Mouse (Mus musculus) urinary bladder, postnatal 4 days (tissue): ENCODE data around the gene Nsdhl.
A peak's percentile ranks its signal among the peaks of the same experiment; 100 is the strongest.

Source experiments
- DNase-seq, 2 experiments: peaks; one replicate each; pipeline ENCODE4 v3.0.0; 2021 to 2022; ENCODE audit warnings: low spot score in 2 of 2

Gene Nsdhl

GRCm38 (mm10) chrX:72917884-72918681 lies at the start of gene Nsdhl, which contains the start of gene Cetn2:
Gene Nsdhl (plus strand): TSS chrX:72918557.
Gene Cetn2 (minus strand): TSS chrX:72918411.
- DNase-seq, result peak; percentile 79 to 81

- no peak for DNase-seq
Measured at GRCm38 (mm10) chrX:72895388-72896054, 22.8 kb upstream of the Nsdhl start.

GRCm38 (mm10) chrX:72896055-72896437 lies 22.3 kb upstream of the Nsdhl start:
- DNase-seq, result no peak

GRCm38 (mm10) chrX:72902530-72902929 lies 15.8 kb upstream of the Nsdhl start:
- DNase-seq, result no peak

GRCm38 (mm10) chrX:72907619-72908403 lies 10.5 kb upstream of the Nsdhl start:
- no peak for DNase-seq

- no peak for DNase-seq
Measured at GRCm38 (mm10) chrX:72908404-72908741, 10.0 kb upstream of the Nsdhl start.

GRCm38 (mm10) chrX:72911611-72912010 lies 6.7 kb upstream of the Nsdhl start:
- no peak for DNase-seq

GRCm38 (mm10) chrX:72918682-72919059 lies 314 bp downstream of the Nsdhl start:
- no peak for DNase-seq

- DNase-seq, result no peak
Measured at GRCm38 (mm10) chrX:72921391-72921790, 3.0 kb downstream of the Nsdhl start.

- DNase-seq, result no peak
Measured at GRCm38 (mm10) chrX:72953464-72953863, 35.1 kb downstream of the Nsdhl start.

- no peak for DNase-seq
Measured at GRCm38 (mm10) chrX:72956486-72956885, 38.1 kb downstream of the Nsdhl start.

GRCm38 (mm10) chrX:72960431-72960830 lies 42.1 kb downstream of the Nsdhl start:
- no peak for DNase-seq

GRCm38 (mm10) chrX:72961511-72961910 lies 43.2 kb downstream of the Nsdhl start:
- DNase-seq, result no peak

- DNase-seq, result no peak
Measured at GRCm38 (mm10) chrX:72962743-72963142, 44.4 kb downstream of the Nsdhl start.

- no peak for DNase-seq
Measured at GRCm38 (mm10) chrX:72982831-72983230, 64.5 kb downstream of the Nsdhl start.

- no peak for DNase-seq
Measured at GRCm38 (mm10) chrX:72985607-72986006, 67.2 kb downstream of the Nsdhl start.

- peak; percentile 52 to 65 for DNase-seq
Measured at GRCm38 (mm10) chrX:72986841-72987519, 68.6 kb downstream of the Nsdhl start, which contains the start of gene Zfp185. Gene Zfp185 (plus strand): TSS chrX:72987339.

GRCm38 (mm10) chrX:72987520-72987905 lies 69.2 kb downstream of the Nsdhl start:
- no peak for DNase-seq

GRCm38 (mm10) chrX:72988431-72988830 lies 70.1 kb downstream of the Nsdhl start:
- no peak for DNase-seq

- no peak for DNase-seq
Measured at GRCm38 (mm10) chrX:72990581-72990980, 72.2 kb downstream of the Nsdhl start.

- no peak for DNase-seq
Measured at GRCm38 (mm10) chrX:72992291-72992919, 74.0 kb downstream of the Nsdhl start.
